Mouse (Mus musculus): ENCODE measurements around the gene Vmn2r43. TPM values are rescaled to one million over a fixed set of nuclear protein-coding genes. Genes with fewer than 3 reads are reported as not detected.

The Vmn2r43 gene
- polyA plus RNA-seq (2014; fragmentation: Illumina TruSeq; extraction: RNeasy Lipid Tissue Mini Kit (QIAGEN cat#74804); ENCODE audit: insufficient read depth, low read depth, low replicate concordance), result not detected

GRCm38 (mm10) chr7:8260499-8260898 lies at the start of gene Vmn2r43:
Gene Vmn2r43, minus strand, starts transcription at chr7:8260599.

GRCm38 (mm10) chr7:8200220-8200619 lies 60.2 kb downstream of the Vmn2r43 start, which contains the start of gene Vmn2r42:
Gene Vmn2r42, minus strand, starts transcription at chr7:8200320.

Other genes starting within 250 kb of the Vmn2r43 start
- gene Vmn2r41, start 98.9 kb downstream of the Vmn2r43 start, polyA plus RNA-seq (2014; fragmentation: Illumina TruSeq; extraction: RNeasy Lipid Tissue Mini Kit (QIAGEN cat#74804); ENCODE audit: insufficient read depth, low read depth, low replicate concordance), result not detected
- gene Vmn2r42, start 60.3 kb downstream of the Vmn2r43 start, polyA plus RNA-seq (2014; fragmentation: Illumina TruSeq; extraction: RNeasy Lipid Tissue Mini Kit (QIAGEN cat#74804); ENCODE audit: insufficient read depth, low read depth, low replicate concordance), result not detected
- gene Vmn2r44, start 122.7 kb upstream of the Vmn2r43 start, polyA plus RNA-seq (2014; fragmentation: Illumina TruSeq; extraction: RNeasy Lipid Tissue Mini Kit (QIAGEN cat#74804); ENCODE audit: insufficient read depth, low read depth, low replicate concordance), result not detected
- gene Vmn2r45, start 228.5 kb upstream of the Vmn2r43 start, polyA plus RNA-seq (2014; fragmentation: Illumina TruSeq; extraction: RNeasy Lipid Tissue Mini Kit (QIAGEN cat#74804); ENCODE audit: insufficient read depth, low read depth, low replicate concordance), result not detected